Mouse (Mus musculus) frontal cortex, postnatal 36 days (tissue): ENCODE data around the gene 6330409D20Rik.

Experiments
- DNase-seq, 2 experiments: peaks; one replicate each; pipeline ENCODE4 v3.0.0; 2022; ENCODE audit warnings: low spot score in 2 of 2

6330409D20Rik gene

GRCm38 (mm10) chr2:32740916-32741272 is at the start of gene 6330409D20Rik:
6330409D20Rik (minus strand) TSS chr2:32741016.
- DNase-seq, result no peak

- no peak for DNase-seq
Measured at GRCm38 (mm10) chr2:32788581-32788980, 47.8 kb upstream of the 6330409D20Rik start.

- no peak for DNase-seq
Measured at GRCm38 (mm10) chr2:32787176-32787575, 46.4 kb upstream of the 6330409D20Rik start.

GRCm38 (mm10) chr2:32784048-32784681 is 43.3 kb upstream of the 6330409D20Rik start, which contains the start of gene Cfap157:
Cfap157 (minus strand) TSS chr2:32784428.
- DNase-seq, result no peak

GRCm38 (mm10) chr2:32781710-32782109 is 40.9 kb upstream of the 6330409D20Rik start:
- no peak for DNase-seq

- no peak for DNase-seq
Measured at GRCm38 (mm10) chr2:32779714-32780113, 38.9 kb upstream of the 6330409D20Rik start.

- DNase-seq, result peak; percentile 55 to 66
Measured at GRCm38 (mm10) chr2:32779131-32779530, 38.3 kb upstream of the 6330409D20Rik start.

- DNase-seq, result no peak
Measured at GRCm38 (mm10) chr2:32778081-32778480, 37.3 kb upstream of the 6330409D20Rik start.

- DNase-seq, result no peak
Measured at GRCm38 (mm10) chr2:32776192-32776591, 35.4 kb upstream of the 6330409D20Rik start.

- DNase-seq, result peak; percentile 95 to 98
Measured at GRCm38 (mm10) chr2:32775359-32776074, 34.7 kb upstream of the 6330409D20Rik start, which contains the start of the genes Ttc16 and Ptrh1. Ttc16 (minus strand) TSS chr2:32775633. Ptrh1 (plus strand) TSS chr2:32775786.

GRCm38 (mm10) chr2:32772626-32773279 is 31.9 kb upstream of the 6330409D20Rik start:
- DNase-seq, result no peak

GRCm38 (mm10) chr2:32771886-32772285 is 31.1 kb upstream of the 6330409D20Rik start:
- no peak for DNase-seq

- DNase-seq, result no peak
Measured at GRCm38 (mm10) chr2:32769327-32770085, 28.7 kb upstream of the 6330409D20Rik start.

- DNase-seq, result no peak
Measured at GRCm38 (mm10) chr2:32768661-32769285, 28.0 kb upstream of the 6330409D20Rik start.

GRCm38 (mm10) chr2:32767241-32767640 is 26.4 kb upstream of the 6330409D20Rik start:
- no peak for DNase-seq

GRCm38 (mm10) chr2:32763353-32763752 is 22.5 kb upstream of the 6330409D20Rik start:
- DNase-seq, result no peak

- no peak for DNase-seq
Measured at GRCm38 (mm10) chr2:32761859-32762258, 21.0 kb upstream of the 6330409D20Rik start.

- no peak for DNase-seq
Measured at GRCm38 (mm10) chr2:32761361-32761760, 20.5 kb upstream of the 6330409D20Rik start.

- no peak for DNase-seq
Measured at GRCm38 (mm10) chr2:32759001-32759400, 18.2 kb upstream of the 6330409D20Rik start.

GRCm38 (mm10) chr2:32758503-32758902 is 17.7 kb upstream of the 6330409D20Rik start:
- DNase-seq, result no peak
